Mouse (Mus musculus): ENCODE results near the gene Rpl13a. TPM values are rescaled to one million over a fixed set of nuclear protein-coding genes. Genes with fewer than 3 reads are reported as not detected.

The Rpl13a gene
- polyA plus RNA-seq, 1 experiment from 2014 or later, result 762 TPM

DNA sequence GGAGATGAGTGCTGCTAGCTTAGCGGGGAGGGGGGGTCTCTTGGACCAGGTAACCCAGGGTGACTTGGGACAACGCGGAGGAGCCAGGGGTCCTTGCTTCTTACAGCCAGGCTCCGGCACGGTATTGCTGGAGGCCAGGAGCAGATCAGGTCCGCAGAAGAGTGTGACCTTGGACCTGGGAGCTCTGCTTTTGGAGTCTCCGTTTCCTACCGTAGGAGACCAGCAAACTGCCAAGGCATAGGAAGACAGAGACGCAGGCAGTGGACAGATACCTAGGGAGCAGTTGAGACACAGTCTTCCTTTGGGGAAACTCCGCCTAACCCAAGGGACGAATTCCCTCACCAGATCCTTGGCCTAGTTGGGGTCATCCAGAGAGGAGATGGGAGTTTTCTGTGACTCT lies 37.1 kb upstream of the Rpl13a start:
- H3K9me3 ChIP-seq (replicated peaks), result peaks cover 16% of the 10 kb centered on the region
- peaks cover 20% of the 10 kb centered on the region for H3K4me1 ChIP-seq (replicated peaks)
- H3K27ac ChIP-seq, result no peak overlapping the region
- 0 out of 2 replicates have a peak, but pooled peaks cover 5% of the 10 kb centered on the region for H3K36me3 ChIP-seq
- no peak overlapping the region for H3K4me2 ChIP-seq
- ATAC-seq (replicated peaks; ENCODE audit: insufficient number of reproducible peaks, insufficient read depth, low FRiP score, low read depth), result no peak
- H3K27me3 ChIP-seq, result peaks cover 80% of the 10 kb centered on the region
- H3K4me3 ChIP-seq, result no peak overlapping the region
- H3K9ac ChIP-seq, result no peak overlapping the region
- WGBS, result 54% methylated on average over 11 of the region's 11 CpGs

DNA sequence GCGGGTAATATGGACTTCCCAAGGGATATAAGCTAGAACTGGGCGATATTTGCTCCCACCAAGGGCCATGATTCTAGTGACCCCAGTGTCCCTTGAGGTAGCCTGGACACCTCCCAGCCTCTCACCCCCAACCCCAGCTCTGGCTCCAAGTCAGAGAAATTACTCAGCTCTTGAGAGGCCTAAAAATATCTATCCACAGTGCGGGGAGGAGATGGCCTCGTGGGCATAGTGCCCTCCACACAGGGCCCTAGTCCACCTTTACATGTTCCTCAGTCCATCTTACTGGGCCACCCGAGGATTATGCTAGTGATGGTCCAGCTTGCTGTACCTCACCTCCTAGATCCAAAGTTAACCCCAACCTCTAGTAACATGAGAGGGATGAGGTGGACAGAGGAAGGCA lies 36.3 kb upstream of the Rpl13a start:
- H3K9me3 ChIP-seq (replicated peaks), result peaks cover 8% of the 10 kb centered on the region
- H3K4me3 ChIP-seq, result no peak overlapping the region
- H3K9ac ChIP-seq, result no peak overlapping the region
- 0 out of 2 replicates have a peak overlapping the region, but pooled peaks have one; percentile 65 for H3K4me2 ChIP-seq
- no peak overlapping the region for H3K27ac ChIP-seq
- H3K4me1 ChIP-seq (replicated peaks), result peaks cover 20% of the 10 kb centered on the region
- WGBS, result 42% methylated on average over 5 of the region's 5 CpGs
- H3K27me3 ChIP-seq, result peaks cover 76% of the 10 kb centered on the region
- ATAC-seq (replicated peaks; ENCODE audit: insufficient number of reproducible peaks, insufficient read depth, low FRiP score, low read depth), result no peak
- 0 out of 2 replicates have a peak, but pooled peaks cover under 1% of the 10 kb centered on the region for H3K36me3 ChIP-seq

DNA sequence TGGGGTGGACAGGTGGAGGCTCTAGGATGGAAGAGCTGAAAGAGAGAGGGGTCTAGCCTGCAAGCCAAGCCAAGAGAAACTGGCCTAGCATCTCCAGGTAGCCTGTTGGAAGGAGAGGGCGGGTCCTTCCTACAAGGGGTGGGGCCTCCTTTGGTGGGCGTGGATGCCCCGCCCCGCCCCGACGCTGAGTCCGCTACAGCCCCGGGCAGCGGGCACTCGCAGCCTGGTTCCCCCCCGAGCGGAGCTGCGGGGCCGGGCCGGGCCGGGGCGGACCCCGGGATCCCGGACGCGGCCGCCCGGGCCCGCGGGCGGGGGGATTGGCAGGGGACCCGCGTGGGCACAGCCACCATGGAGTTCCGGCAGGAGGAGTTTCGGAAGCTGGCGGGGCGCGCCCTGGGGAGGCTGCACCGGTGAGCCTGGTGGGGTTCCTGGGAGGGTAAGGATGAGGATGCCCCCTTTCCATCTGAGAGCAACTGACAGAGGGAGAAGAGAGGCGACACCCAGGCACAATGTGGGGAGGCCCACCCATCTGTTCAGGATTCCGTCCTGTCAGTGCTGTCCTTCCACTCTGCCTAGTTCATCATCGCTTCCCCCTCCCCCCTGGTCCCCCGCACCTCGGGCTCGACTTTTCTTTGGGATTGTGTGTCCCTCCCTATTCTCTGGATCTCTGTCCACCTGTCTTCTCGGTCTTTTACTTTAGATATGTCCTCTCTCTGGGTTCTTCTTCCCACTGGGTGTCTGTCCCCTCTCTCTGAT lies 35.4 kb upstream of the Rpl13a start, which contains the start of gene Slc17a7:
Slc17a7 (plus strand) TSS at position 215 of the 756 bp plus-strand sequence.
- Histone ChIP-seq H3K27ac (no peak within 1 kb of the TSS), H3K4me2 (peak within 1 kb of the TSS; percentile 65), H3K4me1 (replicated peaks) (peaks cover 20% of the 10 kb centered on the region), H3K36me3 (peaks cover 6% of the 10 kb centered on the region; the same call in 1 of the 2 replicates), H3K9ac (peak within 1 kb of the TSS; percentile 26), H3K27me3 (peaks cover 67% of the 10 kb centered on the region), H3K4me3 (peak within 1 kb of the TSS; percentile 43), H3K9me3 (replicated peaks) (no peaks in the 10 kb centered on the region)
- no peak for ATAC-seq (replicated peaks; ENCODE audit: insufficient number of reproducible peaks, insufficient read depth, low FRiP score, low read depth)
- 3% methylated on average over 41 of the region's 41 CpGs for WGBS

DNA sequence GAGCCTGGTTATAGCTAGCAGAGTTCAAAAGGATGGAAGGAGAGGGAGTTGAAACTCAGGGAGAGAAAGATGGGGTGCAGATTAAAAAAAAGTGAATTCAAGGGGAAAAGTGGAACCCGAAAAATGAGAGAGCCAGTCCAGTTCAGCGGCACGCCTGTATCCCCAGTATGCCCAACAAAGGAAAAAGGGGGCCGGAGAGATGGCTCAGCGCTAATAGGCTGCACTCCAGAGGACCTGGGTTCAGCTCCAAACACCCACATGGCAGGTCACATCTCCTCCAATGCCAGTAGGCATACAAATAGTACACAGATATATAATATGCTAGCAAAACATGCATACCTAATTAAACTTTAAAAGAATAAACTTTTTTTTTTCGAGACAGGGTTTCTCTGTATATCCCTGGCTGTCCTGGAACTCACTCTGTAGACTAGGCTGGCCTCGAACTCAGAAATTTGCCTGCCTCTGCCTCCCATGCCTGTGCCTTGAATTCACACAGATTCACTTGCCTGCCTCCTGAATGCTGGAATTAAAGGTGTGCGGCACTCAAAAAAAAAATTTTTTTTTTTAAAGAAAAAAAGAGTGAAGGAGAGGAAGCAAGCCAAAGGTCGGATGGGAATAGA lies 34.5 kb upstream of the Rpl13a start:
- no peak for ATAC-seq (replicated peaks; ENCODE audit: insufficient number of reproducible peaks, insufficient read depth, low FRiP score, low read depth)
- H3K27me3 ChIP-seq, result peaks cover 59% of the 10 kb centered on the region
- H3K27ac ChIP-seq, result no peak overlapping the region
- 72% methylated on average over 9 of the region's 9 CpGs for WGBS
- H3K9ac ChIP-seq, result no peak overlapping the region
- H3K4me1 ChIP-seq (replicated peaks), result peaks cover 20% of the 10 kb centered on the region
- no peak overlapping the region for H3K4me2 ChIP-seq
- H3K9me3 ChIP-seq (replicated peaks), result no peaks in the 10 kb centered on the region
- no peak overlapping the region for H3K4me3 ChIP-seq
- peaks cover 10% of the 10 kb centered on the region; the same call in 1 of the 2 replicates for H3K36me3 ChIP-seq

DNA sequence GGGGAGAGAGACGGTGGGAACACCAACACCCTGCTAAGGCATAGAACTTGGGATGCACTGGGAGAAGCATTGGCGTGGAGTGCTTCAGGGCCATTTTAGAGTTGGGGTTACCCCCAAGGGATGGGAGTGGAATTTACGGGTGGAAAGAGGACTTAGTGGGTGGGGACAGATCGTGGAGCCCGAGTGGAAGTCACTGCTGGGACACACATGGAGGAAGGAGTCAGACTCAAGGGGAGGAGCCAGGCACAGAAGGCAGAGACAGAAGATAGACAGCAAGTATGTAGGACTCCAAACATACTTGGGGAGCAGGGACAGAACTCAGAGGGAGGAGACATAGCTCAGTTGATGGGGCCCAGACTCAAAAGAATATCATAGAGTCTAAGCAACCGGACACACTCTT lies 34.0 kb upstream of the Rpl13a start:
- Histone ChIP-seq H3K4me1 (replicated peaks) (peaks cover 17% of the 10 kb centered on the region), H3K9ac (peak overlapping the region; percentile 30; the same call in 1 of the 2 replicates), H3K27ac (no peak overlapping the region), H3K9me3 (replicated peaks) (no peaks in the 10 kb centered on the region), H3K4me3 (peak overlapping the region; percentile 48), H3K27me3 (peaks cover 53% of the 10 kb centered on the region), H3K36me3 (peaks cover 12% of the 10 kb centered on the region; the same call in 1 of the 2 replicates), H3K4me2 (peak overlapping the region; percentile 81)
- ATAC-seq (replicated peaks; ENCODE audit: insufficient number of reproducible peaks, insufficient read depth, low FRiP score, low read depth), result no peak
- 26% methylated on average over 6 of the region's 6 CpGs for WGBS

DNA sequence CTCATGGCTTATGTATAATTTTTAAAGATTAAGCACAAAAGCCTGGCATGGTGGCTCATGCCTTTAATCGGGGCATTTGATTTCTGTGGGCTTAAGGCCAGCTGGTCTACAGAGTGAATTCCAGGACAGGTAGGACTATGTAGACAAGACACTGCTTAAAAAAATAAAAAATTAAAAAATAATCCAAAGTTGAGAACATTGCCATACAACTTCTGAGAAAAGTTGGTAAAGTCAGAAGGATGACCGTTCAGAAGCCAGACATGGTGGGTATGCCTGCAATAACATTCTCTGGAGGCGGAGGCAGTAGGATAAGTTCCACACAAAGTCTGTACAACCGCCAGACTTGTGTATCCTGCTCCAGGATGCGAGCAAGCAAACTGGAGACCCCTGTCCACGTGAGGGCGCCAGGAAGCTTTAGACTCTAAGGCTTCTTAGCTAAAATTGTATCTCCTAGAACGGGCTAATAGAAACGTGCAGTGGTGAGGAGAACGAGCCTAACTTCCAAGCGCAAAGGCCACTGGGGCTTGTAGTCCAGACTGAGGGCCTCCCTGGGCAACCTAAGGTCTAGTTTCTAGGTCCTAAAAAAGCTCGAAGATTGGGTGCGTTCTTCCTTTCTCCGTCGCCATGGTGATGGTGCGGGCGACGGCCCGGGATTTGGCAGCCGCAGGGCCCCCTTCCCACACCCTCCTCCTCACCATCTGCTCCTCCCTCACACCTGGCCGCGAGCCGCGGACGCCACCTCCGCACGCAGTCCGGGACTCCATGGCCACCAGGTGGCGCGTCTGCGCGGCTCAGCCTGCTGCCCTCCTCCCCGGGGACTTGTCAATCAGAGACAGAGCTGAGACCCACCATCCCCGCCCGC lies 33.3 kb upstream of the Rpl13a start:
- peaks cover 17% of the 10 kb centered on the region for H3K4me1 ChIP-seq (replicated peaks)
- peaks cover 12% of the 10 kb centered on the region; the same call in 1 of the 2 replicates for H3K36me3 ChIP-seq
- WGBS, result 4% methylated on average over 35 of the region's 35 CpGs
- no peak overlapping the region for H3K27ac ChIP-seq
- H3K9me3 ChIP-seq (replicated peaks), result no peaks in the 10 kb centered on the region
- ATAC-seq (replicated peaks; ENCODE audit: insufficient number of reproducible peaks, insufficient read depth, low FRiP score, low read depth), result peak; percentile 82
- H3K9ac ChIP-seq, result peak overlapping the region; percentile 30
- H3K4me3 ChIP-seq, result peak overlapping the region; percentile 48
- peak overlapping the region; percentile 81 for H3K4me2 ChIP-seq
- H3K27me3 ChIP-seq, result peaks cover 46% of the 10 kb centered on the region

DNA sequence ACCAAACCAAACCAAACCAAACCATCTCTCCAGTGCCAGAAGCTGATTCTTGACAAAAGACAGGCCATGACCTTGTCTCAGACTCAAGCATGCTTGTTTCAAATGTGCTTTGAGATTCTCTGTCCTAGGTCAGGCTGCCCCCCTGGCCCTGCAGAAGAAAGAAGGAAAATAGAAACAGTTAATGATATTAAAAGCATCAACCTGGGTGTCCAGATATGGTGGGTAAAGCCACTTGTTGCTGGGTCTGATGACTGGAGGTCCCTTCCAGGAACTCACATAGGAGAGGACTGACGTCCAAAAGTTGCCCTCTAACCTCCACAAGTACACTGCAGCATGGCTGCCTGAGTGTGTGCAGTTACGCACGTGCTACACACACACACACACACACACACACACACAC lies 32.3 kb upstream of the Rpl13a start:
- Histone ChIP-seq H3K27me3 (peaks cover 36% of the 10 kb centered on the region), H3K9me3 (replicated peaks) (no peaks in the 10 kb centered on the region), H3K4me1 (replicated peaks) (peaks cover 17% of the 10 kb centered on the region), H3K9ac (no peak overlapping the region), H3K36me3 (peaks cover 12% of the 10 kb centered on the region; the same call in 1 of the 2 replicates), H3K4me2 (no peak overlapping the region), H3K4me3 (no peak overlapping the region), H3K27ac (no peak overlapping the region)
- 87% methylated on average over 3 of the region's 3 CpGs for WGBS
- ATAC-seq (replicated peaks; ENCODE audit: insufficient number of reproducible peaks, insufficient read depth, low FRiP score, low read depth), result no peak

DNA sequence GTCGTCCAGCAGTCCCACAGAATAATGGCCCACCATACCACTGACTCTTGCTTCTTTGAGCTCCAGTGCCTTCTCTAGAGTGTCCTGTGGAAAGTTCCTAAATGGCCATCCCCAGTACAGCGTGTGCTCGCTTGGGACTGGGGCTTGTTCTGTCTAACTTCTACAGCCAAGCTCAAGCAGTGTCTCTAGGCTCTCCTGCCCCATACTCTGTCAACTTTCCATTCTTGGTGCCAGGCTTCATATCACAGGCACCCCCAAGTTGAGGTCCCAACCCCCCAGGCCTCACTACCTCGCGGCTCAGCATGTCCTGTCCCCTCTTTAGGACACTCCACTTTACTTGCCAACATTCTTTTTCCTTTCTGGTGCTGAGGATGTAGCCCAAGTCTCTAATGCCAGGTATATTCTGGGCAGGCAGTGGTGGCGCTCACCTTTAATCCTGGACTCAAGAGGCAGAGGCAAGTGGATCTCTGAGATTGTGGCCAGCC lies 31.8 kb upstream of the Rpl13a start:
- 90% methylated on average over 6 of the region's 6 CpGs for WGBS

DNA sequence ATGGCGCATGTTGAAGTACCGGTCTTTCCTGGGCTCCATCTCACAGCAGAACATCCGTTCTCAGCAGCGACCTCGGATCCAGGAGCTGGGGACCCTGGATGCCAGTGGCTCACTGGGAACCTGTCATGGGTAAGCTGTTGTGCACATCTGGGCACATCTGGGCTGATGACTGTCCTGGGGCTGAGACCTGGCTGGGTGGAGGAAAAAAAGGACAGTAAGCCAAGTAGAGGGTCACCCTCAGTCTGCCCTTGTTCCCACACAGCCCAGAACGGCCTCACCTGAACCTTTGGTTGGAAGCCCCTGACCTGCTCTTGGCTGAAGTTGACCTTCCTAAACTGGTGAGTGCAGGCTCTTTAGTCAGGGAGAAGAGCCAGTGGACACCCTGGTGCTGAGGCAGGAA lies 30.4 kb upstream of the Rpl13a start:
- peaks cover 17% of the 10 kb centered on the region for H3K27me3 ChIP-seq
- H3K36me3 ChIP-seq, result peaks cover 12% of the 10 kb centered on the region; the same call in 1 of the 2 replicates
- ATAC-seq (replicated peaks; ENCODE audit: insufficient number of reproducible peaks, insufficient read depth, low FRiP score, low read depth), result no peak
- 93% methylated on average over 6 of the region's 6 CpGs for whole genome bisulfite sequencing
- peaks cover 20% of the 10 kb centered on the region for H3K4me1 ChIP-seq (replicated peaks)
- H3K9ac ChIP-seq, result no peak overlapping the region
- no peak overlapping the region for H3K4me2 ChIP-seq
- no peak overlapping the region for H3K27ac ChIP-seq
- no peaks in the 10 kb centered on the region for H3K9me3 ChIP-seq (replicated peaks)
- H3K4me3 ChIP-seq, result no peak overlapping the region

More for the DNA sequence above, 31.8 kb upstream of the Rpl13a start:
- no peak for ATAC-seq (replicated peaks; ENCODE audit: insufficient number of reproducible peaks, insufficient read depth, low FRiP score, low read depth)
- Histone ChIP-seq H3K36me3 (peaks cover 12% of the 10 kb centered on the region; the same call in 1 of the 2 replicates), H3K27me3 (peaks cover 31% of the 10 kb centered on the region), H3K9me3 (replicated peaks) (no peaks in the 10 kb centered on the region), H3K9ac (no peak overlapping the region), H3K4me1 (replicated peaks) (peaks cover 17% of the 10 kb centered on the region), H3K4me2 (no peak overlapping the region), H3K27ac (no peak overlapping the region), H3K4me3 (no peak overlapping the region)

DNA sequence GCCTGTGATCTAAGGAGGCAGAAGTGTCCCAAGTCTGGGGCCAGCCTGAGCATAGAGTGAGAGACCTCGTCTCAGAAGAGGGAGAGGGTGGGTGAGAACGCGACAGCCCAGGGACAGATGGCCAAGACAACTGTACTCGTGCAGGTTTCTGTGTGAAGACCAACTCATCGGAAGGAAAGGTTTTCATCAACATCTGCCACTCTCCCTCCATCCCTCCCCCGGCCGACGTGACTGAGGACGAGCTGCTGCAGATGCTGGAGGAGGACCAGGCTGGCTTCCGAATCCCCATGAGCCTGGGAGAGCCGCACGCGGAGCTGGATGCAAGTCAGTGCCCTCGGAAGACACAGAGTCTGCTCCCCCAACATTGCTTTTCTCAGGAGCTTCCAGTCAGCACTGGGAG lies 28.9 kb upstream of the Rpl13a start:
- Histone ChIP-seq H3K36me3 (peaks cover 12% of the 10 kb centered on the region; the same call in 1 of the 2 replicates), H3K4me3 (no peak overlapping the region), H3K4me2 (no peak overlapping the region), H3K27me3 (peaks cover 2% of the 10 kb centered on the region), H3K9me3 (replicated peaks) (no peaks in the 10 kb centered on the region), H3K9ac (no peak overlapping the region), H3K4me1 (replicated peaks) (peaks cover 18% of the 10 kb centered on the region), H3K27ac (no peak overlapping the region)
- WGBS, result 88% methylated on average over 14 of the region's 14 CpGs
- ATAC-seq (replicated peaks; ENCODE audit: insufficient number of reproducible peaks, insufficient read depth, low FRiP score, low read depth), result no peak

DNA sequence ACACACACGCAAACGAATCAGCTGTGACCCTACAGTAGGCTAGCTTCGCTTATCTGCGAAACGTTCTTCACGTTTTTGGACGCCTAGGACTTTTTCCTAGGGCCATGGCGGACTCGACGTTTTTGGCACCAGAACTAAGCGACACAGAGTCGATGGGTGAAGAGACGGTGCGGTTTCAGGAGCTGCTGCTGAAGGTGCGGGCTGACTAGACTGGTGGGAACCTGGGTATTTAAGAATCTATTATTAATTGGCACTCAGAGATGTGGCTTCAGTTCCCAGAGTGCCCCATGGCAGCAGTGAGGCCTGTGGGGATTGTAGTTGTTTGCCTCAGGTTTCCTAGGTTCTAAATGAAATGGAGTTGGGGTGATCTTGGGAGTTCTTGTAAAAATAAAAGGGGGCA lies 27.6 kb upstream of the Rpl13a start:
- H3K36me3 ChIP-seq, result peaks cover 12% of the 10 kb centered on the region; the same call in 1 of the 2 replicates
- 93% methylated on average over 15 of the region's 15 CpGs for WGBS
- ATAC-seq (replicated peaks; ENCODE audit: insufficient number of reproducible peaks, insufficient read depth, low FRiP score, low read depth), result no peak
- H3K27me3 ChIP-seq, result no peaks in the 10 kb centered on the region
- H3K4me1 ChIP-seq (replicated peaks), result peaks cover 12% of the 10 kb centered on the region
- no peak overlapping the region for H3K9ac ChIP-seq
- H3K27ac ChIP-seq, result no peak overlapping the region
- no peaks in the 10 kb centered on the region for H3K9me3 ChIP-seq (replicated peaks)
- no peak overlapping the region for H3K4me2 ChIP-seq
- no peak overlapping the region for H3K4me3 ChIP-seq
